Mouse (Mus musculus): ENCODE measurements around the gene Vsig10.
"Not testable (repeated sequence)": the region's sequence is repeated elsewhere in the genome, so short reads cannot be mapped to it uniquely, and the experiment has no call there.

The Vsig10 gene

GRCm38 (mm10) chr5:117377731-117378130, 58.8 kb downstream of the Vsig10 start:
- in situ Hi-C loops (cut with MboI, MseI): not testable (repeated sequence)

GRCm38 (mm10) chr5:117380199-117380598, 61.3 kb downstream of the Vsig10 start:
- in situ Hi-C loops (cut with MboI, MseI): no loop called here

- in situ Hi-C loops (cut with MboI, MseI): no loop called here
These were observed 62.9 kb downstream of the Vsig10 start for GRCm38 (mm10) chr5:117381785-117382184.

DNA sequence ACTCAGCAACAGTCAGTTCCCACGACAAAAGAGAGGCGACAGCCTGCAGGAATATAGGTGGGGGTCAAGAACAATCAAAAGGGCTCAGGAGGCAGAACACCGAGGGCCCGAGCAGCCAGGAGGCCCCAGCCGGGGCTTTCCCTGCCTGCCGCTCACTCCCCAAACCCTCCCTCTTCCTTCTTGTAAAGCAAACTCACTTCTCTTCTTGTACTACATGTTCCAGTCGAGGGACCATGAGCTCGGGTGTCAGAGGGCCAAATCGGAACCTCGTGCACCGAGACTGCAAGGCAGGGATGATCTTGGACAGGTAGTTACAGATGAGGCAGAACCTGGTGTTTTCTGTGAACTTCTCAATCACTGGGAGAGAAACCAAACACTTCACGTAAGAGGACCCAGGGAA, 64.3 kb downstream of the Vsig10 start:
- in situ Hi-C loops (cut with MboI, MseI): no loop called here

DNA sequence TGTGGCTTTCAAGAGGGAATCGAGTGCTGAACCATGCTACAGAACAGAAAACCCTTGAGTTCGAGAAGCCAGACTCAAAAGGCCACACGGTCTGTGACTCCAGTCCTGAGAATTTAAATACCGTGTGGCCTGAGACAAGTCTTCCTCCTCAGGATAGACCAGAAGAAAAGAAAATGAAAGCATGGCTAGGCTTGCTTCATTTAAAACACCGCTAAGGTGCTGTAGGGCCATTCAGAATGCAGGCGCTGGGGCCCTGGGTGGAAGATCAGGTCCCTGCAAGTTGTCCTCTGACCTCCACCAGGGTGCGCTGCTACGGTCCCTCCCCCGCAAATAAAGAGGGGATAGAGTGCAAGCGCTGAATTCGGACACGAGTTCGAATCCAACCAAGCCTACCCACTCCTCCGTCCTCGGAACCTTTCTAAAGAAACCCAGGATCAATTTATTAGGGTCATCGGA, 69.4 kb downstream of the Vsig10 start:
- in situ Hi-C loops (cut with MboI, MseI): no loop called here

GRCm38 (mm10) chr5:117388877-117389276, 70.0 kb downstream of the Vsig10 start, which contains the start of gene Rfc5:
TSS of gene Rfc5 (minus strand) at chr5:117389047.
- in situ Hi-C loops (cut with MboI, MseI): no loop called here

DNA sequence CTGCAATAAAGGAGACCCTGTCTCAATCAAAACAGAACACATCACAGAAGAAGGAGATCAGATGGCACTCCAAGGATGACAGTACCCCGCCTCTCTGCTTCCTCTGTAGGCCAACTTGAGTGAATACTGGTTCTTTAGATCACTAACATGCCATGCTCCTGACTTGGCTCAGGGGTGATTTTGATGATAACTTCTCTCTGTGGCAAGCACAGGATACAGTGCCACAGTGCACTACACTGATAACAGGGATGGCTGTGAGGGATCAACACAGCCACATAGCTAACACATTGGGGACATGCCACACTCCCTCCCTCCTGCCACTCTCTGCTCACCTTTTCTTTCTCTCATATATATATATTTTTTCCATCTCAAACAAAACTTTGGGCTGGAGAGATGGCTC, 72.0 kb downstream of the Vsig10 start:
- in situ Hi-C loops (cut with MboI, MseI): no loop called here

DNA sequence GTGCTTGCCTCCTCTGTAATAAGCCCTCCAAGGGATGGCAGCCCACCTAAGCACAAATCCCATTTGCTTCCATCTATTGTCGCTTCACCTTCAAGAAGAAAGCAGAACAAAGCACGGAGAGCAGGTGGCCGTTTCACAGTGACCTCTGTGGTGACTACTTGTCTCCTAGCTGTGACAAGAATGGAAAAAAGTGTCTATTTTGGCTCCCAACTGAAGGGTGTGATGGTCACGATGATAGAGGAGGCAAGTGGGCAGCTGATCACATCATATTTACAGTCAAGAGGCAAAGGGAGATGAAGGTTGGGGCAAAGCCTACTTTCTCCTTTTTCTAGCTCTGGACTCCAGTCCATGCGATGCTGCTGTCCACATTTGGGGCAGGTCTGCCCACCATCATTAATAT, 77.0 kb downstream of the Vsig10 start:
- in situ Hi-C loops (cut with MboI, MseI): no loop called here

DNA sequence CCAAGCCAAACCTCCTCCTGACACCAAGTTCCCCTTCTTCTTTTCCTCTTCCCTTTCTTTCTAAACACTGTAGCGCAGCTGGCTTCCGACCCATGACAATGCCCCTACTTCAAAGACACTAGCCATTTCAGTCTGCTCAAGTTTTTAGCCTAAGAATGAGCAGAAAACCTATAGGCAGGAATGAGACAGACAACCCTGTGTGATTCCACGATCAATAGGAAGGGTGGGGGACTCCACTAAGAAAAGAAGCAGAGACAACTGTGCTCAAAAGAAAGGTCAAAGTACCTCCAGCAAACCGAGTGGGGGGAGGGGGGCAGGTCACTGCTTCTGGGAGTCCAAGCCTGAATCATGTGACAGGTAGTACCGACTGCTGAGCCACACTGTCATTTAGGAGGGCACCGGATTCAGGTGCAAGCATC, 77.7 kb downstream of the Vsig10 start:
- in situ Hi-C loops (cut with MboI, MseI): no loop called here

- in situ Hi-C loops (cut with MboI, MseI): no loop called here
These were observed 78.5 kb downstream of the Vsig10 start for GRCm38 (mm10) chr5:117397371-117397770.

GRCm38 (mm10) chr5:117398007-117398550, 79.2 kb downstream of the Vsig10 start:
- in situ Hi-C loops (cut with MboI, MseI): no loop called here

GRCm38 (mm10) chr5:117399281-117399680, 80.4 kb downstream of the Vsig10 start:
- in situ Hi-C loops (cut with MboI, MseI): no loop called here

DNA sequence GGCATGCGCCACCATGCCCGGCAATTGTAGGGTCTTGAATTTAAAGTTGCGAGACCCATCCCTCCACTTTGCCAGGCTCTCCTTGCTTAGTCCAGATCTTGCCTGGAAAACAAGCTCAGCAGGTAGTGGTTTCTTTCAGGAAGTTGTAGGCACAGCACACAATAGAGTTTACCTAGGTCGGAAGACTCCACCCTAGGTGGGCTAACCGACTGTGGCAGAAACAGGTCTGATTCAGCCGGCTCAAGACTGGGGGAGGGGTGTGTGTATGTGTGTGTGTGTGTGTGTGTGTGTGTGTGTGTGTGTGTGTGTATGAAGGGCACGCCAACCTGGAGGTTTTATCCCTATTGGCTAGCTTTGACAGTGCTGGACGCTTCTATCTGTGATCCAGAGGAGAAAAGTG, 84.7 kb downstream of the Vsig10 start:
- in situ Hi-C loops (cut with MboI, MseI): no loop called here

All from T-helper 2 cell (primary cell).